Mouse (Mus musculus) cerebellum, adult 11-12 months (tissue): Measurements from ENCODE around the gene Inha.

ENCODE experiments used
- DNase-seq: peaks from one replicate; pipeline ENCODE4 v3.0.0; 2022

The Inha gene

GRCm38 (mm10) chr1:75558388-75559178, 51.7 kb downstream of the Inha start:
- peak; percentile 57 for DNase-seq

GRCm38 (mm10) chr1:75559212-75559925, 52.5 kb downstream of the Inha start:
- peak; percentile 94 for DNase-seq
